Mouse (Mus musculus) spleen, postnatal 36 days (tissue): ENCODE results near the gene Cdc34.
A peak's percentile ranks its signal among the peaks of the same experiment; 100 is the strongest.

Source experiments
- DNase-seq, 2 experiments: peaks; one replicate each; pipeline ENCODE4 v3.0.0; 2022; ENCODE audit warnings: low spot score in 2 of 2, mixed read lengths in 1 of 2

Gene Cdc34

DNA sequence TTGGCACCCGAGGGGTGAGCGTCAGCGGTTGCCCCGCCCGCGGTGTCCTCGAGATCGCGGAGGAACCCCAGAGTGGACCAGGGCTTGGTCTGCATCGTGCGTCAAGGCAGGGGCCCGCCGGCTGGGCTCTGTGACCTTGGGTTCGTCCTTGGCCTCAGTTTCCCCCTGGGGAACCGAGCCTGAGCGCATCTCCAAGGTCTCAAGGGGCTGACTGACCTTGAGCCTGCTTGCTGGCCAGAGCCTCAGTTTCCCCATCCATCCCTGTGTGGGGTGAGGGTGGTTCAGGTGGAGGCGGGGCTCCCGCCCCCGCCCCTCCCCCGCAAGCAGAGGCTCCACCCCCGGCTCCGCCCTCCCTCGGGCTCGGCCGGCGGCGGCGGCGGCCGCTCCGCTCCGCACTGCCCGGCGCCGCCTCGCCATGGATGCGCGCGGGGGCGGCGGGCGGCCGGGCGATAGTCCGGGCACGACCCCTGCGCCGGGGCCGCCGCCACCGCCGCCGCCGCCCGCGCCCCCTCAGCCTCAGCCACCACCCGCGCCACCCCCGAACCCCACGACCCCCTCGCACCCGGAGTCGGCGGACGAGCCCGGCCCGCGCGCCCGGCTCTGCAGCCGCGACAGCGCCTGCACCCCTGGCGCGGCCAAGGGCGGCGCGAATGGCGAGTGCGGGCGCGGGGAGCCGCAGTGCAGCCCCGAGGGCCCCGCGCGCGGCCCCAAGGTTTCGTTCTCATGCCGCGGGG, 34.4 kb downstream of the Cdc34 start, which contains the start of gene Hcn2:
Hcn2 (plus strand) TSS at position 381 of the 734 bp plus-strand sequence.
- DNase-seq = no peak

DNA sequence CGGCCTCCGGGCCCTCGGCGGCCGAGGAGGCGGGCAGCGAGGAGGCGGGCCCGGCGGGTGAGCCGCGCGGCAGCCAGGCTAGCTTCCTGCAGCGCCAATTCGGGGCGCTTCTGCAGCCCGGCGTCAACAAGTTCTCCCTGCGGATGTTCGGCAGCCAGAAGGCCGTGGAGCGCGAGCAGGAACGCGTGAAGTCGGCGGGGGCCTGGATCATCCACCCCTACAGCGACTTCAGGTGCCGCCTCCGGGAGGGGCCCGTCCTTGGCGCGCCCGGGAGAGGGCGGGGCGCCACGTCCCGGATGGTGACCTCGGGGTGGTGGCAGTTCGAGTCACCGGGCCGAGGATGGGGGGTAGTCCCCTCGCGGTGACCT, 35.0 kb downstream of the Cdc34 start:
- no peak for DNase-seq

DNA sequence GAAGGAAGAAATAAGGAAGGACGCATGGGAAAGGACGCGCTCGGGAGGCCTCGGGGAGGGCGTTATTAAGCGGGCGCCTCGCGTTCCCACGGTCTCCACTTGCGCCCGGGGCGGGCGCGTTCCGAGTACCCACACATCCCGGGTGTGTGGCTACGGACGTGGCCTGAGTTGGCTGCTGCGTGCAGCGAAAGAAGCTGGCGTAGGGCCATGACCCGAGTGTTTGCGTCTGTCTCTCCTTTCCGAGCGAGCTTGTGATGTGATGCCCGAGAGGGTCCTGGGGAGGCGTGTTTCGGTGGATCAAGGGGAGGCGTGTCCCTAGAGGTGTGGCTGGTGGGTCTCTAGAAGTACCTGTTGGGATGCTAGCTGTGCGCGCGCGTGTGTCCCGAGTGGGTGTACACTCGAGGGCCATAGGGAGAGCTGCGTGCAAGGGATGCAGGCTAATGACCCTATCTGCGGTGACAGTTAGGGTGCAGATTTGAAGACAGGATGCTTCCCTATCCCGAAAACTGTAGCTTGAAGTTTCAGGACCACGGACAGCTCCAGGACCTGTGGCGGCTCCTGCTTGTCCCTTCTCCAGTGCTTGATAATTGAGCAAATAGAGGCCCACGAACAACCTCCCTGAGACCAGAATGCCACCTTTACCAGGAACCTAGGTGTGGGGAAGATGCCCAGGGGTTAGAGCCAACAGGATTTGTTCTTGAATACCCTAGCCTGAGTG, 35.8 kb downstream of the Cdc34 start:
- peak in 1 of 2 experiments; percentile 37 for DNase-seq

DNA sequence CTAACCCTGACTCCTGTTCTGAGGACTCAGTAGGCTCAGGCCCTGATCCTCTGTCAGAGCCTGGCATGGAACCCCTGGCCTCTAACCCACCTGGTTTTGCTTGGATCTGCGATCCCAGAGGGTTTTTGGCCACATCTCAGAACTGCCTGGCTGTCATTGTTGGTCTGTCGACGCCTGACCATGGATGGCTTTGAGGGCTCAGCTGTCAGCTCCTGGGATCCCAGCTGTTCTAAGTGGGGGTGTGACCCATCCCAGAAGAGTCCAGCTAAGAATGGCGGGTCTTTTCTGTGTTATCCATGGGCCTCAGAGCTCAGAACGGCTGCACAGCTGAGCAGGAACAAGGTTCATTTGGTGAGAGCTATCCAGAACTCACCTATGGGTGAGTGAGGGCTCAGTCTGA, 39.1 kb downstream of the Cdc34 start:
- no peak for DNase-seq

DNA sequence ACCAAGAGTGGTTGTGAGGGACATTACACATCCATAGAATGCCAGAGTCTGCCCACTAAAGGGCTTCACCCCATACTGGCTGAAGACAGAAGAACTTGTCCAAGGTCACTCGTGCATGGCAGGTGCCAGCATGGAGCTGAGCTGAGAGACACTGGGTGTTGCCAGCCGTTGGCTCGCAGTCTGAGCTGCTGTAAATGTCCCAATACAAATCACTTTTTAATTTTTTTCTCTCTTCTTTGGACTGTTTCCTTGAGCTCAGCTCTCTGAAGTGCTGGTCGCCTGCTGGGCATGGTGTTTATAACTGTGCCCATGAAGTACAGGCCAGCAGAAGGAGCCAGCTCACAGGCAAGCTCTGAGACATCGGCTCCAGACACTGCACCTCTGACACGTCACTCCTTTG, 41.1 kb downstream of the Cdc34 start:
- DNase-seq = no peak

DNA sequence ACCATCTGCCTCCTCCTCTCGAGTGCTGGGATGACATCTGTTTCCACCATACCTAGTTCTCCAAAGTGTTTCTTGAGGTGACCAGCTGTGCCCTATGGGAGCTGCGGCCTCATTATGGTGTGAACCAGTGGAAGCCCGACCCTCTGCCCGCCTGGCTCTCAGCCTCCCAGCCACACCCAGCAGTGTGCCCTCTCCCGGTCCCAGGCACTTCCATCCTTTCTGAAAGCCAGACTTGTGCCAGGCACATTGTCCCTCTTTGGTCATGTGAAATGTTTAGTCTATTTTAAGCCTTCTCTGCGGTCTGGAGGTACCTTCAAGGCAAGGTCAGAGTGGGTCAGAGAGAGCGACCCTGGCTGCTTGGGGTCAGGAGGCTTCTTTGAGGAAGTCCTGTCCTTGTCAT, 41.7 kb downstream of the Cdc34 start:
- no peak for DNase-seq

DNA sequence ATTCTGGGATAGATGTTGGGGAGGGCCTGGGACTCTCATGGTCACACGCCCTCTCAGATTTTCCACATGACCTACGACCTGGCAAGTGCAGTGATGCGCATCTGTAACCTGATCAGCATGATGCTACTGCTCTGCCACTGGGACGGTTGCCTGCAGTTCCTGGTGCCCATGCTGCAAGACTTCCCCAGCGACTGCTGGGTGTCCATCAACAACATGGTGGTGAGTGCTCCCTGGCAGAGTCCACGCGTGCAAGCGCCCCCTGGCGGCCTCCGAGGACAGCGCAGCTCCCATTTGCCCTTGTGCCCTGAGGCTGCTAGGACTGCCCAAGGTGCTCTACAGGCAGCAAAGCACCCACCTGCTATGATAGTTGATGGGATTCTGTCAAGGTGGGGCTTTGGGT, 44.1 kb downstream of the Cdc34 start:
- no peak for DNase-seq

DNA sequence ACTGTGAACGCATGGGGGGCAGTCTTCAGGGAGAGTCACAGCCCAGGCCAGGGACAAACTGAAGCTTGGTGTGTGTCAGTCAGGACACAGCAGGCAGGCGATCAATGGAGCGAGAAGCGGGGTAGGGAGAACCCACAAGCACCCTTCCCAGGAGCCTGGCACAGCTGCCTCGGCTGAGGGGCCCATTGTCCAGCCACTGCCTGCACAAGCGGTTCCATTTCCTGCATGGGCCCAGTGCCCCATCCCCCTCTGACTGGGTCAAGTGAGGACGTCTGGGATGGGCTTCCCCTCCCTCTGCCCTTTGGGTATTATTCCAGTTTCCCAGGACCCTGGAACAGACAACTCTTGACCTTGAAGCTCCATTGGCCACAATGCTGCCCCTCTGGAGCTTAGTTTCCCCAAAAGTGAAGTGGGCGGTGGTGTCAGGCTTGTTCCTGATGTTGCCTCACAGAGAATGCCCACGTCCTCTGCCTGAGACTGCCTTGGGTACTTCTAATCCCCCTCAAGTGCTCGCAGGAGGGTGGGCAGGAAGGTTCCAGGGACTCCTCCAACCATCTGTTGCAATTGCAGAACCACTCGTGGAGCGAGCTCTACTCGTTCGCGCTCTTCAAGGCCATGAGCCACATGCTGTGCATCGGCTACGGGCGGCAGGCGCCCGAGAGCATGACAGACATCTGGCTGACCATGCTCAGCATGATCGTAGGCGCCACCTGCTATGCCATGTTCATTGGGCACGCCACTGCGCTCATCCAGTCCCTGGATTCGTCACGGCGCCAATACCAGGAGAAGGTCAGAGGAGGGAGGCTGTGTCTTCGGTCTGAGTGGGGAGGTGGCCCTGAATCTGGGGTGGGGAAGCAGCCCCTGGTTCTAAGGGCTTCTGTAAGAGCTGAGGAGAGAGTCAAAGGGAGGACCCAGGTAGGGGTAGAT, 46.6 kb downstream of the Cdc34 start:
- DNase-seq = no peak

DNA sequence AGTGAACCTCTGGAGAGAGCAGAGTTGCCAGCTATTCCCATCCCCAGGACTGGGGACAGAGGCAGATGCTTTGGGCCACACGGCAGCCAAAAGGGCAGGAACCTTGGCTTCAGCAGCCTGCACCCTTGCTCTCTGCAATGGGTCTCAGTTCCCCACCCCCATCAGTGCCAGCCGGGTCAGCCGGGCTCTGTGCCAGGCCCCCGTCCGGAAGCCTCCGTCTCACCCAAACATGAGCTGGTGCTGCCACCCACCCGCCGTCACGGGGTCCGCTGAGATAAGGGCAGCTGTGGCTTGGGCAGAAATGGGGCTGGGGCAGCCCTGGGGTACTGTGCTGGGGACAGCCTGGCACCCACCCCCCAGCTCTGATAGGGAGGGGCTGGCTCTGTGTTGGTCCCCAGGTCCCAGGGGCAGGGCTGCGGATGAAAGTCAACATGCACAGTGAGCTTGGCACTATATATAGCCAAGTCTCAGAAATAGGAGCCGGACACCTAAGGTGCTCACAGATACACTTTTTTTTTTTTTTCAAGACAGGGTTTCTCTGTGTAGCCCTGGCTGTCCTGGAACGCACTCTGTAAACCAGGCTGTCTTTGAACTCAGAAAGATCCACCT, 47.5 kb downstream of the Cdc34 start:
- DNase-seq = no peak

DNA sequence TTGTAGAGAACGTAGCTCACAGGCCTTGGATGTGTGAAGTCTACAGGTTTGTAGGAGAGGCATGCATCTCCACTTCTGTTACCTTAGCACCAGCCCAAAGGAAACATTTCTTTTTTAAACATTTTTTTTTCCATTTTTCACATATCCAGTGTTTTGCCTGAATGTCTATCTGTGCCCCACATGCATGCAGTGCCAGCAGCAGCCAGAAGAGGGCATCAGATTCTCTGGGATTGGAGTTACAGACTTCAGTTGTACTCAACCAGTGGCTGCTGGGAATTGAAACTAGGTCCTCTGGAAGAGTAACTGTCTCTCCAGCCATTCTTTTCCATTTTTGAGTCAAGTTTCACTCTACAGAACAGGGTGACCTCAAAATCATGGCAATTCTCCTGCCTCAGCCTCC, 50.5 kb downstream of the Cdc34 start:
- DNase-seq = no peak

DNA sequence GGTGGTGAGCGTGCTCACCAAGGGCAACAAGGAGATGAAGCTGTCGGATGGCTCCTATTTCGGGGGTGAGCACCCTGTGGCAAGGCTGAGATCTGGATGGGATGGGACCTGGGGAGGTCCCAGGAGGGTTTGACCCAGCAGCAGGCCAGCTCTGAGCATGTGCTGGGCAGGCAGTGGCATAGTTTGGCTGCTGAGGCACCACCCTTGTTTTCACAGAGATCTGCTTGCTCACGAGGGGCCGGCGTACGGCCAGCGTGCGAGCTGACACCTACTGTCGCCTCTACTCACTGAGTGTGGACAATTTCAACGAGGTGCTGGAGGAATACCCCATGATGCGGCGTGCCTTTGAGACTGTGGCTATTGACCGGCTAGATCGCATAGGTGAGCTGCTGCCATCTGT, 51.9 kb downstream of the Cdc34 start:
- DNase-seq = no peak

DNA sequence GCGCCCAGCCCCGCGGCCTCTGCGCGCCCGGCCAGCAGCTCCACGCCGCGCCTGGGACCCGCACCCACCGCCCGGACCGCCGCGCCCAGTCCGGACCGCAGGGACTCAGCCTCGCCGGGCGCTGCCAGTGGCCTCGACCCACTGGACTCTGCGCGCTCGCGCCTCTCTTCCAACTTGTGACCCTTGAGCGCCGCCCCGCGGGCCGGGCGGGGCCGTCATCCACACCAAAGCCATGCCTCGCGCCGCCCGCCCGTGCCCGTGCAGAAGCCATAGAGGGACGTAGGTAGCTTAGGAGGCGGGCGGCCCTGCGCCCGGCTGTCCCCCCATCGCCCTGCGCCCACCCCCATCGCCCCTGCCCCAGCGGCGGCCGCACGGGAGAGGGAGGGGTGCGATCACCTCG, 53.4 kb downstream of the Cdc34 start:
- DNase-seq = no peak

DNA sequence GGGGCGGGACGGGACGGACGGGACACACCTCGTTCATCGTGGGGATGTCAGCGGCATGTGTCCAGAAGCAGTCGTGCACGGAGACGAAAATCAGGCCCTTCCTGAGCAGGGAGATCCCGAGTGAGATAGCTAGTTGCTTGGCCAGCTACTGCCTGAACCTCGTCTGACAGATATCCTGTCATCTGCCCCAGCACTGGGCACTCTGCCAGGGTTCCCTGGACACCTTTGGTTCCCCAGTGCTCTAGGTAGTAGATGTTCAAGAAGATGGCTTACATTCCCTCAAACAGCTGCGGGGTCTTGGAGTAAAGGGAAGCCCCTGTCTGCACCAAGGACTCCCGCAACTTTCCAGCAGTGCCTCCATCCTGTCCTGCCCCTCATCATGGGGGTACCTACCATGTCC, 54.7 kb downstream of the Cdc34 start:
- no peak for DNase-seq
